Mouse (Mus musculus): Measurements from ENCODE around the gene Capn2. TPM values are rescaled to one million over a fixed set of nuclear protein-coding genes. Genes with fewer than 3 reads are reported as not detected.

Gene Capn2
- polyA plus RNA-seq, 1 experiment from 2014 or later = 68.1 TPM

- Histone ChIP-seq H3K9me3 (replicated peaks; ENCODE audit: control insufficient read depth, low read length) (no peaks in the 10 kb centered on the region), H3K36me3 (ENCODE audit: control insufficient read depth, insufficient read depth, low read length) (no peaks in the 10 kb centered on the region), H3K4me1 (ENCODE audit: control insufficient read depth, insufficient read depth, low read length) (no peaks in the 10 kb centered on the region), H3K4me2 (no peak overlapping the region), H3K9ac (ENCODE audit: low read depth, low read length) (no peak overlapping the region), H3K4me3 (ENCODE audit: low read depth, low read length) (no peak overlapping the region), H3K27ac (ENCODE audit: low read depth, low read length) (no peak overlapping the region), H3K27me3 (ENCODE audit: control insufficient read depth, insufficient read depth, low read length) (no peaks in the 10 kb centered on the region; the same call in 1 of the 2 replicates)
- no peak for ATAC-seq (replicated peaks; ENCODE audit: insufficient number of reproducible peaks, low FRiP score, low TSS enrichment)
- WGBS (ENCODE audit: insufficient replicate concordance) = 81% methylated on average over 4 of the region's 4 CpGs
These were observed 40.9 kb upstream of the Capn2 start for GRCm38 (mm10) chr1:182558271-182558670.

GRCm38 (mm10) chr1:182553649-182554375, 36.4 kb upstream of the Capn2 start:
- no peak overlapping the region for H3K27ac ChIP-seq (ENCODE audit: low read depth, low read length)
- H3K27me3 ChIP-seq (ENCODE audit: control insufficient read depth, insufficient read depth, low read length) = no peaks in the 10 kb centered on the region
- 56% methylated on average over 12 of the region's 12 CpGs for WGBS (ENCODE audit: insufficient replicate concordance)
- no peak overlapping the region for H3K4me3 ChIP-seq (ENCODE audit: low read depth, low read length)
- H3K9me3 ChIP-seq (replicated peaks; ENCODE audit: control insufficient read depth, low read length) = no peaks in the 10 kb centered on the region
- no peak overlapping the region for H3K9ac ChIP-seq (ENCODE audit: low read depth, low read length)
- no peak for ATAC-seq (replicated peaks; ENCODE audit: insufficient number of reproducible peaks, low FRiP score, low TSS enrichment)
- H3K4me2 ChIP-seq = no peak overlapping the region
- H3K36me3 ChIP-seq (ENCODE audit: control insufficient read depth, insufficient read depth, low read length) = no peaks in the 10 kb centered on the region
- no peaks in the 10 kb centered on the region for H3K4me1 ChIP-seq (ENCODE audit: control insufficient read depth, insufficient read depth, low read length)

- Histone ChIP-seq H3K4me1 (ENCODE audit: control insufficient read depth, insufficient read depth, low read length) (no peaks in the 10 kb centered on the region), H3K9ac (ENCODE audit: low read depth, low read length) (no peak overlapping the region), H3K27ac (ENCODE audit: low read depth, low read length) (no peak overlapping the region), H3K27me3 (ENCODE audit: control insufficient read depth, insufficient read depth, low read length) (no peaks in the 10 kb centered on the region), H3K4me3 (ENCODE audit: low read depth, low read length) (no peak overlapping the region), H3K4me2 (no peak overlapping the region), H3K36me3 (ENCODE audit: control insufficient read depth, insufficient read depth, low read length) (no peaks in the 10 kb centered on the region), H3K9me3 (replicated peaks; ENCODE audit: control insufficient read depth, low read length) (no peaks in the 10 kb centered on the region)
- ATAC-seq (replicated peaks; ENCODE audit: insufficient number of reproducible peaks, low FRiP score, low TSS enrichment) = no peak
- WGBS (ENCODE audit: insufficient replicate concordance) = 75% methylated on average over 8 of the region's 8 CpGs
These were observed 33.4 kb upstream of the Capn2 start for GRCm38 (mm10) chr1:182550761-182551160.

- H3K9ac ChIP-seq (ENCODE audit: low read depth, low read length) = no peak overlapping the region
- H3K27me3 ChIP-seq (ENCODE audit: control insufficient read depth, insufficient read depth, low read length) = no peaks in the 10 kb centered on the region
- 57% methylated on average over 1 of the region's 1 CpGs for WGBS (ENCODE audit: insufficient replicate concordance)
- no peak overlapping the region for H3K4me3 ChIP-seq (ENCODE audit: low read depth, low read length)
- H3K4me1 ChIP-seq (ENCODE audit: control insufficient read depth, insufficient read depth, low read length) = 0 out of 2 replicates have a peak, but pooled peaks cover 1% of the 10 kb centered on the region
- ATAC-seq (replicated peaks; ENCODE audit: insufficient number of reproducible peaks, low FRiP score, low TSS enrichment) = no peak
- H3K36me3 ChIP-seq (ENCODE audit: control insufficient read depth, insufficient read depth, low read length) = no peaks in the 10 kb centered on the region
- H3K4me2 ChIP-seq = no peak overlapping the region
- H3K9me3 ChIP-seq (replicated peaks; ENCODE audit: control insufficient read depth, low read length) = no peaks in the 10 kb centered on the region
- H3K27ac ChIP-seq (ENCODE audit: low read depth, low read length) = no peak overlapping the region
These were observed 26.5 kb upstream of the Capn2 start for GRCm38 (mm10) chr1:182543906-182544305.

GRCm38 (mm10) chr1:182543136-182543535, 25.7 kb upstream of the Capn2 start:
- no peak overlapping the region for H3K27ac ChIP-seq (ENCODE audit: low read depth, low read length)
- 76% methylated on average over 8 of the region's 8 CpGs for WGBS (ENCODE audit: insufficient replicate concordance)
- no peak overlapping the region for H3K4me2 ChIP-seq
- no peaks in the 10 kb centered on the region for H3K9me3 ChIP-seq (replicated peaks; ENCODE audit: control insufficient read depth, low read length)
- no peaks in the 10 kb centered on the region for H3K36me3 ChIP-seq (ENCODE audit: control insufficient read depth, insufficient read depth, low read length)
- no peak for ATAC-seq (replicated peaks; ENCODE audit: insufficient number of reproducible peaks, low FRiP score, low TSS enrichment)
- H3K4me3 ChIP-seq (ENCODE audit: low read depth, low read length) = no peak overlapping the region
- 0 out of 2 replicates have a peak, but pooled peaks cover 2% of the 10 kb centered on the region for H3K4me1 ChIP-seq (ENCODE audit: control insufficient read depth, insufficient read depth, low read length)
- no peak overlapping the region for H3K9ac ChIP-seq (ENCODE audit: low read depth, low read length)
- no peaks in the 10 kb centered on the region for H3K27me3 ChIP-seq (ENCODE audit: control insufficient read depth, insufficient read depth, low read length)

GRCm38 (mm10) chr1:182542110-182542509, 24.7 kb upstream of the Capn2 start:
- Histone ChIP-seq H3K9me3 (replicated peaks; ENCODE audit: control insufficient read depth, low read length) (no peaks in the 10 kb centered on the region), H3K4me3 (ENCODE audit: low read depth, low read length) (no peak overlapping the region), H3K27ac (ENCODE audit: low read depth, low read length) (no peak overlapping the region), H3K4me1 (ENCODE audit: control insufficient read depth, insufficient read depth, low read length) (0 out of 2 replicates have a peak, but pooled peaks cover 2% of the 10 kb centered on the region), H3K4me2 (no peak overlapping the region), H3K9ac (ENCODE audit: low read depth, low read length) (no peak overlapping the region; the same call in 1 of the 2 replicates), H3K36me3 (ENCODE audit: control insufficient read depth, insufficient read depth, low read length) (no peaks in the 10 kb centered on the region), H3K27me3 (ENCODE audit: control insufficient read depth, insufficient read depth, low read length) (no peaks in the 10 kb centered on the region)
- ATAC-seq (replicated peaks; ENCODE audit: insufficient number of reproducible peaks, low FRiP score, low TSS enrichment) = no peak
- WGBS (ENCODE audit: insufficient replicate concordance) = 59% methylated on average over 5 of the region's 5 CpGs

GRCm38 (mm10) chr1:182539023-182539940, 21.9 kb upstream of the Capn2 start:
- Histone ChIP-seq H3K9ac (ENCODE audit: low read depth, low read length) (peak overlapping the region; percentile 54), H3K4me2 (peak overlapping the region; percentile 58), H3K4me1 (ENCODE audit: control insufficient read depth, insufficient read depth, low read length) (0 out of 2 replicates have a peak, but pooled peaks cover 2% of the 10 kb centered on the region), H3K9me3 (replicated peaks; ENCODE audit: control insufficient read depth, low read length) (no peaks in the 10 kb centered on the region), H3K4me3 (ENCODE audit: low read depth, low read length) (peak overlapping the region; percentile 37), H3K36me3 (ENCODE audit: control insufficient read depth, insufficient read depth, low read length) (no peaks in the 10 kb centered on the region), H3K27me3 (ENCODE audit: control insufficient read depth, insufficient read depth, low read length) (no peaks in the 10 kb centered on the region), H3K27ac (ENCODE audit: low read depth, low read length) (no peak overlapping the region)
- WGBS (ENCODE audit: insufficient replicate concordance) = 18% methylated on average over 9 of the region's 9 CpGs
- no peak for ATAC-seq (replicated peaks; ENCODE audit: insufficient number of reproducible peaks, low FRiP score, low TSS enrichment)

- H3K27me3 ChIP-seq (ENCODE audit: control insufficient read depth, insufficient read depth, low read length) = no peaks in the 10 kb centered on the region
- WGBS (ENCODE audit: insufficient replicate concordance) = 77% methylated on average over 3 of the region's 3 CpGs
- no peak overlapping the region for H3K27ac ChIP-seq (ENCODE audit: low read depth, low read length)
- no peaks in the 10 kb centered on the region for H3K36me3 ChIP-seq (ENCODE audit: control insufficient read depth, insufficient read depth, low read length)
- H3K4me1 ChIP-seq (ENCODE audit: control insufficient read depth, insufficient read depth, low read length) = 0 out of 2 replicates have a peak, but pooled peaks cover 2% of the 10 kb centered on the region
- H3K9ac ChIP-seq (ENCODE audit: low read depth, low read length) = no peak overlapping the region
- H3K9me3 ChIP-seq (replicated peaks; ENCODE audit: control insufficient read depth, low read length) = no peaks in the 10 kb centered on the region
- ATAC-seq (replicated peaks; ENCODE audit: insufficient number of reproducible peaks, low FRiP score, low TSS enrichment) = no peak
- H3K4me2 ChIP-seq = no peak overlapping the region
- H3K4me3 ChIP-seq (ENCODE audit: low read depth, low read length) = no peak overlapping the region
These were observed 17.7 kb upstream of the Capn2 start for GRCm38 (mm10) chr1:182535080-182535481.
